Mouse (Mus musculus): Measurements from ENCODE around the gene Lpp.

DNA sequence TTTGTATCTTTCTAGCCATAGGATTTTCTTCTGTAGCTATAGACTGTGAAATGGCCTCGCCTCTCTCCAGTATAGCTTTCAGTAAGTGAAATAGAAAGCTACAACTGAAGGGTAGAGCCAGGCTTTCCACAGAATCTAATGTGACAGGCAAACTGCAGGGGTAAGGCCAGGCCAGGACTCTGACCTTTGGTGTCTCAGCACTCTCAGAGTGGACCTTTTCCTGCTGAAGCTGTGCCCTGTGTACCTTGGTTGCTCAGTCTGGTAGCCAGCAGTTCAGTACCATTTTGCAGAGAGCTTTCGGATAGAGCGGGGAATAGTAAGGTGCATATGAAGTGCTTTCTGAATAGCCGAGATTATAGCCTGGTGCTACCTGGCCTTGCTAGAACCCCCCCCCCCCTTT is 9.5 kb downstream of the Lpp start:
- TF ChIP-seq CTCF (IDR thresholded peaks at IDR 0.05; ENCODE audit: control insufficient read depth, insufficient read depth, insufficient replicate concordance, low read depth, low read length) (no peak), POLR2A (IDR thresholded peaks at IDR 0.05; ENCODE audit: control insufficient read depth, low read depth, low read length) (no peak)

Measured in testis, adult 2 months (tissue).